Mouse (Mus musculus) lung, postnatal 0 days (tissue): ENCODE results near the gene Sdk1. TPM values are rescaled to one million over a fixed set of nuclear protein-coding genes. Genes with fewer than 3 reads are reported as not detected.

ENCODE experiments used
- ATAC-seq: fragments of 200-750 bp; cut with Nextera tagmentation; 2 replicates; pipeline ENCODE4 v1.8.0; 2017; ENCODE audit warnings: moderate library complexity
- DNase-seq: peaks from one replicate; pipeline ENCODE4 v3.0.0-alpha.2; 2016; ENCODE audit warnings: low spot score
- H3K27ac ChIP-seq: fragments of 300-500 bp; sonication (generic); 2 replicates; pipeline ENCODE4 v1.5.1; 2014; ENCODE audit warnings: antibody characterized with exemption, mild to moderate bottlenecking, low read length, mixed read lengths
- H3K27me3 ChIP-seq: fragments of 300-500 bp; sonication (generic); replicated peaks from 2 replicates; pipeline ENCODE4 v1.6.1; 2014; ENCODE audit warnings: low read length, mixed read lengths; ENCODE audit not compliant: insufficient read depth
- H3K36me3 ChIP-seq: fragments of 300-500 bp; sonication (generic); 2 replicates; pipeline ENCODE4 v1.6.1; 2014; ENCODE audit warnings: low read length, mixed read lengths; ENCODE audit not compliant: insufficient read depth
- H3K4me1 ChIP-seq: fragments of 300-500 bp; sonication (generic); 2 replicates; pipeline ENCODE4 v1.6.1; 2014; ENCODE audit warnings: antibody characterized with exemption, low read depth, low read length, mixed read lengths; ENCODE audit not compliant: insufficient read depth
- H3K4me2 ChIP-seq: fragments of 300-500 bp; sonication (generic); replicated peaks from 2 replicates; pipeline ENCODE4 v1.6.1; 2014; ENCODE audit warnings: low read depth, mild to moderate bottlenecking, low read length, moderate library complexity, mixed read lengths
- H3K4me3 ChIP-seq: fragments of 300-500 bp; sonication (generic); 2 replicates; pipeline ENCODE4 v1.5.1; 2014; ENCODE audit warnings: low read depth, low read length
- H3K9ac ChIP-seq: fragments of 300-500 bp; sonication (generic); replicated peaks from 2 replicates; pipeline ENCODE4 v1.6.1; 2014; ENCODE audit warnings: low read depth, mild to moderate bottlenecking
- H3K9me3 ChIP-seq: fragments of 300-500 bp; sonication (generic); 2 replicates; pipeline ENCODE4 v1.6.1; 2016; ENCODE audit warnings: low read length, mixed read lengths
- CTCF ChIP-seq: IDR thresholded peaks from 2 replicates; pipeline ENCODE4 v1.5.1; 2016; ENCODE audit warnings: antibody characterized with exemption, mild to moderate bottlenecking
- EP300 ChIP-seq: IDR thresholded peaks from 2 replicates; pipeline ENCODE4 v1.6.1; 2016; ENCODE audit warnings: antibody characterized with exemption, mild to moderate bottlenecking, control low read depth
- WGBS: fragments of 180-500 bp; shearing (Covaris S2); extraction: QIAGEN DNeasy Blood & Tissue Kit; methylation state at CpG from one replicate; pipeline ENCODE4 v1.1.7; 2014; 5-methylcytosine and 5-hydroxymethylcytosine counted together
- polyA plus RNA-seq: library from polyadenylated mRNA; unstranded; fragments of >200 nt; fragmentation: Nextera tagmentation; extraction: Ambion mirVana; gene quantifications from 2 replicates; pipeline ENCODE4 v1.2.1, GENCODE M21; 2015

The Sdk1 gene
- polyA plus RNA-seq, 1 experiment from 2014 or later = 0.19 TPM

DNA sequence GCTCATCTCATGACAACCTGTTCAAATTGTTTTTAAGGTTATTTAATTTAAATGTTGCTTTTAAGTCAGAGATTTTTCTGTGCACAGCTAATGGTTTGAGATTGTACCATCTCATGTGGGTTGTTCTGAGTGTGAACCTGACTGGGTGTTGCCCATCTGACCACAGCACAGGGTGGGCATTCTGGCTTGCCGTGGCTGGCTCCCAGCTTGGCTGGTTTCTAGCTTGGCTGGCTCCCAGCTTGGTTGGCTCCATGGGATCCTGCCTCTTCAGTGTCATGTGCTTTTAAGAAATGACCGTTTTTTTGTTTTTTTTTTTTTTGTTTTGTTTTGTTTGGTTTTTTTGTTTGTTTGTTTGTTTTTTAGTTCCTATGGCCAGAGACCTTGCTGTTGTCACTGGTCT is 326.8 kb downstream of the Sdk1 start:
- Histone ChIP-seq H3K4me1 (no peaks in the 10 kb centered on the region), H3K9me3 (no peaks in the 10 kb centered on the region), H3K9ac (no peak overlapping the region), H3K4me3 (no peak overlapping the region), H3K27ac (no peak overlapping the region), H3K36me3 (no peaks in the 10 kb centered on the region), H3K4me2 (no peak overlapping the region), H3K27me3 (no peaks in the 10 kb centered on the region)
- WGBS = 68% methylated on average over 2 of the region's 2 CpGs
- TF ChIP-seq CTCF (no peak), EP300 (no peak)
- DNase-seq (no peak), ATAC-seq (no peak)

DNA sequence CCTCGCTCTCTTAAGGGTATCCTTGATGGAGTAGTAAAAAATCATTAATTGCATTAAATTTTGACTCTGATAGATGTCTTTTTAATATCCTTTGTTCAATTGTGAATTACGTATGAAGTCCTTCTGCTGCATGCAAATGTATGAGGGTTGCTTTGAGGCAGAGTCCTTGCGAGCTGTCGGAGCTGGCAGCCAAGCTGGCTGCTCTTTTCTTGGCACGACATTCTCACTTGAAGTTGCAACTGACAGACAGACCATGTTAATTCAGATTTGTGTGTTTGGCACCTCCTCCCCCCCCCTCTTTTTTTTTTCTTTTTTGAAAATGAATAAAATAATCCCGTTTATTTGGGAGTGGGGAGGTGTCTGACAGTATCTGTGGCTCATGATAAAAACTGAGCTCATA is 329.2 kb downstream of the Sdk1 start:
- 60% methylated on average over 6 of the region's 6 CpGs for WGBS
- TF ChIP-seq EP300 = no peak
- no peak for TF ChIP-seq CTCF

DNA sequence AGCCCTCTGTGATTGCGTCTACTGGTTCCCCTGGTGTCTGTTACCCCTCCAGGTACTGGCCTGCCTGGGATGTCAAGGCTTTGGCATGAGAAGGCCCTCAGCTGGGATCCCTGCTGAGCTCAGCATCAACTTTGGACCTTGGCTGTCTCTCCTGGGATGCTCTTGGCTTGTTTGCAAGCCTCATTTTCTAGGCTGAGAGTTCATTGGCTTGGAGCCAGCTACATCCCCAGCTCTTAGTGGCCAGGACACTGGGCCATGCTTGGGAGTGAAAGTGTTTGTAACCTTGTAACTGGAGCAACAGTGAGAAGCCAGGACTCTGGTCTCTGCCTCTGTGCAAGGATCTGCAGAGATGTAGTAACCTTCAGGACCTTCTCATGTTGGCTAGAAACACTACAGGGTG is 333.0 kb downstream of the Sdk1 start:
- 70% methylated on average over 1 of the region's 1 CpGs for WGBS
- Histone ChIP-seq H3K4me2 (no peak overlapping the region), H3K9ac (no peak overlapping the region), H3K4me3 (no peak overlapping the region), H3K9me3 (no peaks in the 10 kb centered on the region), H3K36me3 (no peaks in the 10 kb centered on the region), H3K27ac (no peak overlapping the region), H3K4me1 (no peaks in the 10 kb centered on the region), H3K27me3 (no peaks in the 10 kb centered on the region)
- peak; percentile 10 for DNase-seq
- no peak for TF ChIP-seq CTCF
- TF ChIP-seq EP300 = no peak
- ATAC-seq = no peak

More for the DNA sequence above, 329.2 kb downstream of the Sdk1 start:
- Histone ChIP-seq H3K9ac (no peak overlapping the region), H3K4me2 (no peak overlapping the region), H3K27ac (no peak overlapping the region), H3K4me3 (no peak overlapping the region), H3K27me3 (no peaks in the 10 kb centered on the region), H3K36me3 (no peaks in the 10 kb centered on the region), H3K4me1 (no peaks in the 10 kb centered on the region), H3K9me3 (no peaks in the 10 kb centered on the region)
- DNase-seq (no peak), ATAC-seq (no peak)

DNA sequence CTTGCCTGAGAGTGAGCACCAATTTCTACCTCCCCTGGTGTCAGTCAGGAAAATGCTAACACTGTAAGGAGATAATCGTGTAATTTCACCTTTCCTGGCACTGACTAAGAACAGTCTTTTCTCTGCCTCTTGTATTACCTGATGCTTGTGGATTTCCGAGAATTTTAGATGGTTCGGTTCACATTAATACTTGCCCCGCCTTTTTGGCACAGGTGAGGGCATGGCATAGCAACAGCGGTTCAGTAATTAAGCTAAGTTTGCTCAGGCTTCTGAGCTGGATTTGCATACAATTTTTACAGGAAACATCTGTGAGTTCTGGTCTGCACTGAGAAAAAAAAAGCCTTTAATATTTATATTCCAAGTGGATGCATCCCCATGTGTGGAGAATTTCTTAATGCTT is 350.0 kb downstream of the Sdk1 start:
- no peak for DNase-seq
- Histone ChIP-seq H3K36me3 (no peaks in the 10 kb centered on the region), H3K4me3 (no peak overlapping the region), H3K27ac (no peak overlapping the region), H3K27me3 (no peaks in the 10 kb centered on the region), H3K9ac (no peak overlapping the region), H3K9me3 (no peaks in the 10 kb centered on the region), H3K4me2 (no peak overlapping the region), H3K4me1 (no peaks in the 10 kb centered on the region)
- ATAC-seq = no peak
- no peak for TF ChIP-seq CTCF
- no peak for TF ChIP-seq EP300
- WGBS = 73% methylated on average over 5 of the region's 5 CpGs

DNA sequence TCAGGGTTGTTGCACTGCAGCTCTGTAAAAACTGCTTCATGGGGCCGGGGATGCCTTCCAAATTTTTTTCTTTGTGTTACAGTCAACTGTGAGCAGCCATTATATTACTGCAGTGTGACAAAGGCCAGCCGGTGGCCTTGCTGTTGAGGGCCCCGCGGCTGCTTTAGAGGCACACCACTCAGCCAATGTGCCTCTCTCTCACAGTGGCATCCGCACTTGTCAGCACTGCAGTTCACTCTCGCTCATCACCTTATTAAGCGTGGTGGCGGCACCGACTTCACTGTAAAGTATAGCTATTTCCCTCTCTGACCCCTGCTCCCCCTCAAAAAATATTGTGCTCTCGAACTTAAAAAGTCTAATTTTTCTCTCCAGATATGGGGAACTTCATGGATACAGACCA is 371.4 kb downstream of the Sdk1 start:
- WGBS = 63% methylated on average over 10 of the region's 10 CpGs
- DNase-seq = no peak
- Histone ChIP-seq H3K9ac (no peak overlapping the region), H3K27me3 (no peaks in the 10 kb centered on the region), H3K36me3 (no peaks in the 10 kb centered on the region), H3K4me1 (no peaks in the 10 kb centered on the region), H3K4me2 (no peak overlapping the region), H3K9me3 (no peaks in the 10 kb centered on the region), H3K27ac (no peak overlapping the region), H3K4me3 (no peak overlapping the region)
- no peak for TF ChIP-seq EP300
- no peak for TF ChIP-seq CTCF
- no peak for ATAC-seq

DNA sequence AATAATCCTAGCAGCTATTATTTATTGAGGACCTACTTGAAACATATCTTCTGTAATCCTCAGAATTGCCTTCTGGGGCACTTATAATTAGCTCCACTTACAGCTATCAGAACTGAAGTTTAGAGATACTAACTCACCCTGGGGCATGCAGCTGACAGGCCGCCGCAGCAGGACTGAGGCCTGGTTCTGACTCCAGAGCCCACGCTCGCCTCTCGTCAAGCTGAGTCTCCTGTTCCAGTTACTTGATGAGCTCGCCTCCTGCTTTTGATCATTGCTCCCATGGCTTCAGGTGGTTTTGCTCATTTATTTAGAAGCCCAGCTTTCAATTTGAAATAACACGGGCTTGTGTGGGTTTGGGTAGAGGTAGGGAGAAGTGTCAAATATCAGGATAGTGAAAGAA is 374.5 kb downstream of the Sdk1 start:
- ATAC-seq = no peak
- H3K4me1 ChIP-seq = no peaks in the 10 kb centered on the region
- H3K9ac ChIP-seq = no peak overlapping the region
- no peaks in the 10 kb centered on the region for H3K27me3 ChIP-seq
- H3K4me3 ChIP-seq = no peak overlapping the region
- no peak overlapping the region for H3K4me2 ChIP-seq
- no peak for DNase-seq
- no peak overlapping the region for H3K27ac ChIP-seq
- 83% methylated on average over 7 of the region's 7 CpGs for WGBS
- H3K36me3 ChIP-seq = no peaks in the 10 kb centered on the region
- TF ChIP-seq EP300 = no peak
- TF ChIP-seq CTCF = no peak
- H3K9me3 ChIP-seq = no peaks in the 10 kb centered on the region

DNA sequence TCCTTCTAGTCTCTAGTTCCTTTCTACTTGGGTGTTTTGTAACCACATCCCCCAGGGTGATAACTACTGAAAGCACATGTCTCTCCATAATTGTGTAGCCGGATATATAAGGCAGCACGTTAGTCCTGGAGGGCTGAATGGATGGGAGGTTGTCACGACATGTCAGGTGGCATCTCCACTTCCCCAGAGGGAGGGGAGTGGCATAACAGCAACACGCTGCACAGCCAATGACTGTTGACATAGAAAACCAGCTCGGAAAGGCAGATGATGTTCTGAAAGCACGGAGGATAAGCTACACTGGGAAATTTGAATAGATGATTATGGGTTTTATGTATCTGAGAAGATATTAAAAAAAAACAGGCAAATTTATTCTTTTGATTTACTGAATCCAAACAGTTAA is 376.4 kb downstream of the Sdk1 start:
- WGBS = 52% methylated on average over 6 of the region's 6 CpGs
- H3K9ac ChIP-seq = no peak overlapping the region
- no peaks in the 10 kb centered on the region for H3K27me3 ChIP-seq
- no peak overlapping the region for H3K27ac ChIP-seq
- H3K4me1 ChIP-seq = no peaks in the 10 kb centered on the region
- DNase-seq (no peak), ATAC-seq (no peak)
- H3K4me3 ChIP-seq = no peak overlapping the region
- H3K36me3 ChIP-seq = no peaks in the 10 kb centered on the region
- H3K9me3 ChIP-seq = no peaks in the 10 kb centered on the region
- TF ChIP-seq CTCF (no peak), EP300 (no peak)
- H3K4me2 ChIP-seq = no peak overlapping the region
